Mouse (Mus musculus) kidney, postnatal 0 days (tissue): ENCODE measurements at regions not wholly inside any gene's neighbourhood (a gene's known extent, or its start where the extent isn't known, plus 50 kb on each side); places are given as distances from the start of the nearest gene placed in this dataset.

Source experiments
- ATAC-seq: fragments of 200-750 bp; cut with Nextera tagmentation; replicated peaks from 2 replicates; pipeline ENCODE4 v1.8.0; 2017; ENCODE audit warnings: low read depth, moderate number of reproducible peaks, moderate TSS enrichment, moderate library complexity; ENCODE audit not compliant: low FRiP score
- DNase-seq: peaks from one replicate; pipeline ENCODE4 v3.0.0-alpha.2; 2016; ENCODE audit warnings: low spot score
- H3K27ac ChIP-seq: fragments of 300-500 bp; sonication (generic); 2 replicates; pipeline ENCODE4 v1.5.1; 2014; ENCODE audit warnings: mild to moderate bottlenecking
- H3K27me3 ChIP-seq: fragments of 300-500 bp; sonication (generic); 2 replicates; pipeline ENCODE4 v1.6.1; 2014; ENCODE audit warnings: low read length, mixed read lengths; ENCODE audit not compliant: insufficient read depth
- H3K36me3 ChIP-seq: fragments of 300-500 bp; sonication (generic); 2 replicates; pipeline ENCODE4 v1.6.1; 2014; ENCODE audit warnings: low read length, mixed read lengths; ENCODE audit not compliant: insufficient read depth
- H3K4me1 ChIP-seq: fragments of 300-500 bp; sonication (generic); replicated peaks from 2 replicates; pipeline ENCODE4 v1.6.1; 2014; ENCODE audit warnings: antibody characterized with exemption, low read length, mixed read lengths; ENCODE audit not compliant: insufficient read depth
- H3K4me2 ChIP-seq: fragments of 300-500 bp; sonication (generic); 2 replicates; pipeline ENCODE4 v1.6.1; 2014; ENCODE audit warnings: mild to moderate bottlenecking, low read length, moderate library complexity, mixed read lengths
- H3K4me3 ChIP-seq: fragments of 300-500 bp; sonication (generic); replicated peaks from 2 replicates; pipeline ENCODE4 v1.5.1; 2014; ENCODE audit warnings: low read depth, low read length
- H3K9ac ChIP-seq: fragments of 300-500 bp; sonication (generic); 2 replicates; pipeline ENCODE4 v1.6.1; 2014; ENCODE audit warnings: low read depth, low read length
- H3K9me3 ChIP-seq: fragments of 300-500 bp; sonication (generic); replicated peaks from 2 replicates; pipeline ENCODE4 v1.6.1; 2016; ENCODE audit warnings: low read length, inconsistent platforms, mixed read lengths
- CTCF ChIP-seq: IDR thresholded peaks from 2 replicates; pipeline ENCODE4 v1.5.1; 2016; ENCODE audit warnings: antibody characterized with exemption, low read depth, mild to moderate bottlenecking, moderate library complexity
- WGBS: fragments of 180-500 bp; shearing (Covaris S2); extraction: QIAGEN DNeasy Blood & Tissue Kit; methylation state at CpG from one replicate; pipeline ENCODE4 v1.1.7; 2014; 5-methylcytosine and 5-hydroxymethylcytosine counted together

DNA sequence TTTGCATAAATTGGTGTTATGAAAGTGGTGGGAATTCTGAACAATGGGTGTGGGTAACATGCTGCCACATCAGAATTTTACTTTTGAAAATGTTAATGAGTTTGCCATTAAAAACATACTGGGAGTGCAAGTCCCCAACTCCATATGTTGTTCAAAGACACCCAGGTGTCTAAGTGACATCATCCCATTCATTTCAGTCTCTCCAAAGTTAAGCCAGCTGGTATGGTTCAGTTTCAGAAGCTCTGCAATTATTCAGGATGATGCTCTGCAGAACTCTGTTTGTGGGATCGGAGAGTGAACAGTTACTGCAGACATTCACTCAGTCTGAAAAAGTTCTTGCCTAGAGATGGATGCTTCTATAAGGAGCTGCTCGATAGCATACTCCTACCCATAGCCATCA lies 56.3 kb upstream of the Ufm1 start:
- Histone ChIP-seq H3K4me1 (no peaks in the 10 kb centered on the region), H3K27ac (no peak overlapping the region), H3K27me3 (no peaks in the 10 kb centered on the region), H3K36me3 (no peaks in the 10 kb centered on the region), H3K9ac (no peak overlapping the region), H3K4me2 (no peak overlapping the region), H3K9me3 (no peaks in the 10 kb centered on the region), H3K4me3 (no peak overlapping the region)
- 88% methylated on average over 2 of the region's 2 CpGs for WGBS
- ATAC-seq = no peak
- no peak for DNase-seq
- TF ChIP-seq CTCF = no peak

DNA sequence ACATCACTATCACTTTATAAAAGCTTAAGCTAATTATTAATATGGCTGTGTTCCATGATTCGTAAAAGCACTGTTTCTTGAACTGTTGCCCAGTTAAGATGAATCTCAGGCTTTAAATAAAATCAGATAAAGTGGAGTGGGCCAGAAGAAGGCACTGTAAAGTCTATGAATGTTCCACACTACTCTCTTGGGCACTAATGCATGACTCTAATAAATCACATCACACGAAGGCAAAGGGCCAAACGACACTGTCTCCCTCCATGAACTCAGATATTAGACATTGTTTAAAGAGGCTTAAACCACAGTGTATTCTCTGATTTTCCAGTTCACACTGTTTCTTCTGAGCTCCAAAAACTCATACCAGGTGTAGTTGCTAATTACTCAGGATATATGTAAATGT lies 55.9 kb upstream of the Ufm1 start:
- DNase-seq (no peak), ATAC-seq (no peak)
- Histone ChIP-seq H3K9ac (no peak overlapping the region), H3K4me2 (no peak overlapping the region), H3K4me1 (no peaks in the 10 kb centered on the region), H3K4me3 (no peak overlapping the region), H3K27me3 (no peaks in the 10 kb centered on the region), H3K27ac (no peak overlapping the region), H3K36me3 (no peaks in the 10 kb centered on the region), H3K9me3 (no peaks in the 10 kb centered on the region)
- WGBS = 30% methylated on average over 3 of the region's 3 CpGs
- TF ChIP-seq CTCF = no peak

DNA sequence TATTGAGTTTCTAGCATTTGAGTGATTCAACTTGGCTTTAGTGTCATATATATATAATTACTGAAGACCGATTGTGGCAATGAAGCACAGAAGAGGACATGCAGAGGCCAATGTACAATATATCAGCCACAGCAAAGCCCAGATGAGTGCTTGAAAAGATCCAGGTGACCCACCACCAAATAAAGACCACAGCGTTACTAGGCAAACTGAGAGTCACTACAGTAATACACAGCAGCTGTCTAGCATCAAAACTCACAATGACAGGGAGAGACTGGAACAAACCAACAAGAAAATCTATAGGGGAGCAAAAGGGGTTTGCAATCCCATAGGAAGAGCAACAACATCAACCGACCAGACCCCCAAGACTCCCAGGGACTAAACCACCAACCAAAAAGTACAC lies 54.3 kb upstream of the Ufm1 start:
- no peak overlapping the region for H3K9ac ChIP-seq
- DNase-seq (peak; percentile 16), ATAC-seq (no peak)
- no peak overlapping the region for H3K4me2 ChIP-seq
- H3K4me3 ChIP-seq = no peak overlapping the region
- WGBS = 81% methylated on average over 3 of the region's 3 CpGs
- H3K9me3 ChIP-seq = no peaks in the 10 kb centered on the region
- no peak overlapping the region for H3K27ac ChIP-seq
- H3K27me3 ChIP-seq = no peaks in the 10 kb centered on the region
- no peaks in the 10 kb centered on the region for H3K4me1 ChIP-seq
- no peak for TF ChIP-seq CTCF
- no peaks in the 10 kb centered on the region for H3K36me3 ChIP-seq

DNA sequence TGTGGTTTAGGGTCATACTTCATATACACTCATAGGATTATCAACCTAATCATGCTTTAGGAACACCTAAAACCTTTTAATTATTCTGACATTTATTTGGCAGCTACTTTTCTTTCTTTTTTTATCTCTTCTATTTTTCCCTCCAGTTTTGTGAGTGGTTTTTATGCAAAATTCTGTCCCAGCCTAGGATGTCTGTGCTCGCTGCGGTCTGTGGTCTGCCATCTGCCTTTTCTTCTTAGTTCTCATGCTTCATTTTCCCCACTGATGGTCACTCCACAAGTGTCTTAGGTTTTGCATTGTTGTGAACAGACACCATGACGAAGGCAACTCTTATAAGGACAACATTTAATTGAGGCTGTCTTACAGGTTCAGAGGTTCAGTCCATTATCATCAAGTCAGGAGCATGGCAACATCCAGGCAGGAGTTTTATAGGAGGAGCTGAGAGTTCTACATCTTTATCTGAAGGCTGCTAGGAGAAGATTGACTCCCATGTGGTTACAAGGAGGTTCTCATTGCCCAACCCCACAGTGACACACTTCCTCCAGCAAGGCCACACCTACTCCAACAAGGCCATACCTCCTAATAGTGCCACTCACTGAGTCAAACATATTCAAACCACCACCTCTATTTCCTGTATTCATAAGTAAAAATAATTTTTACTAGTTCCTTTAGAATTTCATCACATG lies 50.5 kb upstream of the Ufm1 start:
- WGBS = 89% methylated on average over 3 of the region's 3 CpGs
- H3K36me3 ChIP-seq = no peaks in the 10 kb centered on the region
- H3K4me2 ChIP-seq = no peak overlapping the region
- ATAC-seq (no peak), DNase-seq (no peak)
- H3K9me3 ChIP-seq = no peaks in the 10 kb centered on the region
- TF ChIP-seq CTCF = no peak
- H3K27ac ChIP-seq = no peak overlapping the region
- H3K4me3 ChIP-seq = no peak overlapping the region
- no peaks in the 10 kb centered on the region for H3K27me3 ChIP-seq
- no peaks in the 10 kb centered on the region for H3K4me1 ChIP-seq
- no peak overlapping the region for H3K9ac ChIP-seq
